Mouse (Mus musculus) left cerebral cortex, adult 2 months (tissue): Measurements from ENCODE around the gene Deup1. TPM values are rescaled to one million over a fixed set of nuclear protein-coding genes. Genes with fewer than 3 reads are reported as not detected.

Experiments
- DNase-seq, 2 experiments: peaks; one replicate each; pipeline ENCODE4 v3.0.0; 2021 to 2022; ENCODE audit warnings: low spot score in 2 of 2, mixed read lengths in 1 of 2; ENCODE audit errors: extremely low spot score in 1 of 2
- H3K27ac ChIP-seq: fragments of 200-600 bp; 2 replicates; pipeline ENCODE4 v1.8.1; 2022
- H3K4me3 ChIP-seq: fragments of 200-600 bp; 2 replicates; pipeline ENCODE4 v1.8.1; 2022
- CTCF ChIP-seq: fragments of 200-600 bp; IDR thresholded peaks from 2 replicates; pipeline ENCODE4 v1.8.1; 2022; ENCODE audit warnings: antibody characterized with exemption, mild to moderate bottlenecking, moderate library complexity
- intact Hi-C: fragments of 180-260 bp; cut with DNase I; formaldehyde crosslinking; loops from one replicate; pipeline ENCODE4 v1.15.1; 2025
- total RNA-seq, 2 experiments: library from RNA; stranded (reverse); gene quantifications; 2 replicates each; pipeline ENCODE4 v1.2.3; 2021

Gene Deup1
- total RNA-seq, 2 experiments from 2014 or later = 0.35 to 0.45 TPM

DNA sequence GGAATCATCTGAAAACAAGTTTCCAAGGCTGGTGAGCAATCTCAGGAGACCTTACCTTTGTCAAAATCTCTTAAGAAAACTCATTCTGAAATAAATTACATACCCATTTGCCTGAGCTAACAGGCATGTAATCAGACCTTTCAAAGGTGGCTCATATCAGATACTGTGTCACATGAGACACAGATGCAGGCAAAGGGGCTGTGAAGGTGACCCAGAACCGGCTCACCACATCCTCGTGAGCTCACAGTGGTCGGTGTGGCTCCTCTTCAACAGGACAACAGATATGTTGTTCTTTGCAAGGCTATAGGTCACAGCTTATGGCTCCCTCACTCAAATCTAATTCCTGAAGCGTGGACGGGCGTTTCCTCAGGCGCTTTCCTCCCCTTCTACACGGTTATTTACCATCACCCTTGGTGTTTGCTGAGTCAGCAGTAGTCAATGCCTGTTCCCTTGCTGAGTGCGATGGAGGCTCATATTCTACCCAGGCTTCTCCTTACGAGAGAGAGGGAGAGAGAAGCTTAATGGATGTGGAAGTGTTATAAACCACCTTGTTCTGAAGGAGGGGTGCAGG lies 8.6 kb downstream of the Deup1 start:
- Histone ChIP-seq H3K4me3 (no peak overlapping the region), H3K27ac (no peak overlapping the region)
- intact Hi-C loops = no loop called here
- DNase-seq = peak in 1 of 2 experiments; percentile 3
- TF ChIP-seq CTCF = no peak

DNA sequence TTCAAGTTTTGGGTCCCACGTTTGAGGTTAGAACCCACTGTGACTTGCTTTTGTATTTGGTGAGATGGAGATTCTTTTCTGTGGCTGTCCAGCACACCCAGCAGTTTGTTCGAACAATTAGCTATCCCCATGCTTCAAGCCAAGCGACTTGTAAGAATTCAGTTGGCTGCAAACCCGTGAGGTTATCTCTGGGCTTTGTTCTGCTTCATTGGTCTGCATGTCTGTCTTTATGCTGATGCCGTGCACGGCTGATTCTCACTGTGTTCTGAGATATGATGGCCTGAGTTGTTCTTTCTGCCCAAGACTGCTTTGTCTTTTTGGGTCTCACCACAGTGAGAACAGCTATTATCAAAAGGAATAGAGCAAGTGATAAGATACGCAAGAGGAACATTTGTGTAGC lies 10.7 kb downstream of the Deup1 start:
- TF ChIP-seq CTCF = no peak
- no peak overlapping the region for H3K27ac ChIP-seq
- DNase-seq = no peak
- intact Hi-C loops = no loop called here
- H3K4me3 ChIP-seq = no peak overlapping the region

DNA sequence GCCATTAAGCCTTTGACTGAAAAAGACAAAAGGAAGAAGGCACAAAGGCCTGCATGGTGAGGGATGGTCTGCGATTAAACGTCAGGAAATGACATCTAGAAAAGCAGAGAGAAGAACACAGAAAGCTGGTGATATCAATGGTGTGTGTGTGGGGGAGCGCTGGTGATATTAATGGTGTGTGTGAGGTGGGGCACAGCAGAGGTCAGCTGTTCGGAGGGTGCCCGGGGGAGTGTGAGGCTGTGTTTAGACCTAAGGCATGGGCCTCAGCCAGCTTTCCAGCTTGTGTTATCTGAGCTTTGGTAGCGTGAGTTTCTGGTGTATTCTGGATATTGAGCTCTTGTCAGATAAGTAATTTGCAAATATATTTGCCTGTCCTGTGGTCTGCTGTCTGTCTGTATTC lies 11.3 kb downstream of the Deup1 start:
- no peak for TF ChIP-seq CTCF
- intact Hi-C loops = no loop called here
- no peak for DNase-seq

DNA sequence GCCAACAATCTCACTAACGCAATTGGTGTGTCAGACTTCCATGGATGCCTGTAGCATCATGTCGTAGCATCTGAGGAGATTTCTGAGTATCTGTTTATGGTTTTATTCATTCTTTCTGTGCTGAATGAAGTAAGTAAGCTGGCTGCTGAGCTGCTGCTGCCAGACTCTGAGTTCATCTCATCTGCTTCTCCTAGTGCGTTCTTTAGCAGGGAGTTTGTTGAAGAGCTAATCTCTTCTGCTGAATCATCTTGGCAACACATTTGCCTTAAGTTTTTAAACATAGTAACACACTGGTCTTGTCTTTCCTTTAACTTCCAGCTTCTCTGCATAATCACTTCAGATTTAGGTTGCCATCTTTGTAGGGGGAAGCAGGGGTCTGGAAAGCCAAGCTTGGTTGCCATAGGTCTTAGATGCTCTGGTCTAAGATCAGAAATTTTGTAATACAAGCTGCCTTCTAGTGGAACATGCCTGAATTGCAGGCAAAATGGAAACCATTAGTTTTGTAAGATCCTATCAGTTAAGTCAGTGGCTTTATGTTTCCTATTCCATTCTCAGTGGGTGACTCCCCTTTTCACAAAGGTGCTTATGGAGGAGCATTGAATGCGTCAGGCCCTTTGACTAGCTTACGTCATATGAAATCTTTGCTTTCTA lies 18.3 kb downstream of the Deup1 start:
- DNase-seq = no peak
- Histone ChIP-seq H3K4me3 (no peak overlapping the region), H3K27ac (no peak overlapping the region)
- intact Hi-C loops = no loop called here
- TF ChIP-seq CTCF = peak; percentile 23

More for the DNA sequence above, 11.3 kb downstream of the Deup1 start:
- Histone ChIP-seq H3K27ac (no peak overlapping the region), H3K4me3 (no peak overlapping the region)

DNA sequence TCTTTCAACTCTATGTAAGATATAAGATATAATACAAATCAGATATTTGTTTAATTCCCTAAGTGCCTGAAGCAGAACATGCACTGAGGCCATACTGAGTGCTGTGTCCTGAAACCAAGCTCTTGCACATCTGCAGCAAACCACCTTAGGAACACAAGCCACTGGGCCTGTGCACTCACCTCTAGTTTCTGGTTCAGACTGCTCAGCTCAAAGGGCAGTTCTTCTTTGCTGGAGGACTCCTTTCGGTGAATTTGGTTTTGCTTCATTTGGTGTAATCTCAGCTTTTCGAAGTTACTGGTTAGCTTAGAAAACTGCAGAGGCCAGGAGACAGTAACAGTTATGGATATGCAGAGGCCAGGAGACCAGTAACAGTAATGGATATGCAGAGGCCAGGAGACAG lies 20.1 kb downstream of the Deup1 start:
- intact Hi-C loops = no loop called here
- H3K27ac ChIP-seq = no peak overlapping the region
- TF ChIP-seq CTCF = no peak
- DNase-seq = no peak
- no peak overlapping the region for H3K4me3 ChIP-seq

DNA sequence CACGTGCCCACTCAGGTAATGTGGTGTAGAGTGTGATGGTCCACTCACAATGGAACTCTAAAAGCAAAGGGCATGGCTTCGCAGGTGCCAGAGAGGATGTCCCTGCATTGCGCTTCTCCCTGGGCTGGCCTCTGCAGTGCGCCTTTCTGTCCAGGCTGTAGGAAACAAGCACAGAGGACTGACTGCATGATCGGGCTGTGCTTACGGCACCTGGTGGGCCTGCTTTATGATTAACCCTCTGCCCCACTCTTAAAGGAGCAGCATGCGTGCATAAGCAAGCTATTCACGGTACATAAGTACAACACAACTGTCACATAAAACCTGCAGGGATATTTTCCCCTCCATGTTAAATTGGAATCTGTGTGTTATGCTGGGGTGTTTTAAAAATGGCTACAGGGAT lies 24.6 kb downstream of the Deup1 start:
- H3K27ac ChIP-seq = no peak overlapping the region
- H3K4me3 ChIP-seq = no peak overlapping the region
- no peak for TF ChIP-seq CTCF
- DNase-seq = no peak
- intact Hi-C loops = no loop called here

DNA sequence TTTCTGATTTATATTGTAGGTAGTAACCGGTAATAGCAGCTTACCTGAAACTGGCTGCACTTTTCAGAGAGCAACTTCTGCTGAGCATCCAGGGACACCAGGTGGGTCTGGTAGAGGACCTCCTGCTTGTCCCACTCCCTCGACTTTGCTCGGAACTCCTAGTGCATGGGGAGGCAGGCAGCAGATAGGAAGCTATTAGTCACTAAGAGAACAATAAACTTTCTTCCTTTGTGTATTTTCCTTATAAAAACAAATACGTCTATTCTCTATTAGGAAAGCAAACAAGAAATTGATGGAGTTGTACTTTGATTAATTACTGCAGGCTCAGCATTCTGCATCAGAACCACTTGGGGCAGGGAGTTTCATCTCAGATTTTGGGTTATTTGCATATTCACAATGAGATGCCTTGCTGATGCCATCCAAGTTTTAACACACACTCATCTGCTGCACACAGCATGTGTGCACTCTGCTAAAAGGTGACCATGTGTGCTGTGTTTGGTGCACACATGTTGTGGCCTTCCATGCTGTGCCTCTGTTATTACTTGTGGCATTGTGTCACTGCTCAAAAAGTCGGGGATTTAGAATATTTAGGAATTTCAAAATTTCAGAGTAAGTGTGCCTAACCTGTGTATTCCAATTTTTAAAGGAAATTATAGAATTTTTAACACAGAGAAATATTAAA lies 26.7 kb downstream of the Deup1 start:
- TF ChIP-seq CTCF = no peak
- no peak for DNase-seq
- intact Hi-C loops = no loop called here
- H3K27ac ChIP-seq = no peak overlapping the region
- no peak overlapping the region for H3K4me3 ChIP-seq

DNA sequence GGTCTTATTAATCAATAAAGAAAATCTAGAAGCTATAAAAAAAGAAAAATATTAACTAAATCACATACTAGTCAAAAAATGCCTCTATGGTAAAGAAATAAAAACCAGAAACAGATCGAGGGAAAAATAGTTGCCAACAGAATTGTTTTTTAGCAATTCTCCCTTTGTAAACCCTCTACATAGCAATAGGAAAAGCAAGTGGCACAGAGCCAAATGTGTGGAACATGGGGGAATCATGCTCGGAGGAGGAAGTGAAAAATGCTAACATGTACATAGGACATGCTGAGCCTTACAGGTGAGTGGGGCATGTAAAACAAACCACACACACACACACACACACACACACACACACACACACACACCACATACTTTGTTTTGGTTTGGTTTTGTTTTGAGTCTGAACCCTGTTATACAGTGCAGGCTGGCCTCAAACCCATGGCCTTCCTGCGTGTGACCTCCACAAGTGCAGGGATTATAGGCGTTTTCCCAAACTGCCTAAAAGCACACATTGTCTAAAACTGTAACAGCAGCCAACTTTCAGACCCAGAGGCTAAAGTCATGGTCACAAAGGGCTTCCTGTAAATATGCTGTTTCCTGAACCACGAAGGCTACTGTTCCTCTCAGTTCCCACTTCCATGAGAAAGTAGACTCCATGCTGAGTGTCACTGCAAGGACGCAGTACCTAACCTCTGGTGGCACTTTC lies 27.4 kb downstream of the Deup1 start:
- TF ChIP-seq CTCF = no peak
- intact Hi-C loops = no loop called here
- Histone ChIP-seq H3K27ac (no peak overlapping the region), H3K4me3 (no peak overlapping the region)
- DNase-seq = no peak

DNA sequence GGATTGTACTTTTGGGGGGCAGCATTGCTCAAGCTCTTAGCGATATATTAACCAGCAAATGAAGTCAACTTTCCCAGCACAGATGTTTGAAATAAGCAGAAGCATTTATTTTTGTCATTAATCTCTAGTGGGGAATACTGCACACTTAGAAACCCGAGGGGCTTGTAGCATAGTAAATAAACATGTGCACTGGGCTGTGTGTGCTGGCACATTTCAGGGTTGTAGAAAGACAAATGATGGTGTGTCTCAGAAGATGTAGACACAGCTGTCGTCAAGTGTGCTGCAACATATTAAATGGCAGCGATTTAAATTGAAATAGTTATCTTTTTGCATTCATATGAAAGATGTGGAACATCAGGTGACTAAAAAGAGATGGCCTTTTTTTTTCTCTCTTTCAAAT lies 31.1 kb downstream of the Deup1 start:
- no peak for TF ChIP-seq CTCF
- intact Hi-C loops = no loop called here
- no peak overlapping the region for H3K4me3 ChIP-seq
- no peak for DNase-seq
- no peak overlapping the region for H3K27ac ChIP-seq

DNA sequence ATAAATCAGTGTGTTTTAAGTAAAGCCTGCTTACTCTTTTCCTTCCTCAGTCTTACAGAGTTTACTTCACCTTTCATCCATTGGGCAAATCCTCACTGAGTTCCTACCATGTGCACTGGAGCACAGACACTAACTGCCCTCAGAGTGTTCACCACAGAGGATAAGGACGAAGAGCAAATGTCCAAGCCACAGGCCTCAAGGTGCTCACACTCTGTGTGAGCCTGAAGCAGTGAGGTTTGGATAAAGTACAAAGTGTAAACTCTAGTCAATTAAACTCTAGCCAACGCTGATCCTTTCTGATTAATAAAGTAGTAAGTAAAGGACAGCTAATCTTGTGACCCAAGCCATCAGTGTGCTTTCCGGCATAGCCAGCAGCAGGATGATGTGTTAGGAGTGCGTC lies 33.6 kb downstream of the Deup1 start:
- Histone ChIP-seq H3K27ac (no peak overlapping the region), H3K4me3 (no peak overlapping the region)
- DNase-seq = no peak
- intact Hi-C loops = no loop called here
- no peak for TF ChIP-seq CTCF

DNA sequence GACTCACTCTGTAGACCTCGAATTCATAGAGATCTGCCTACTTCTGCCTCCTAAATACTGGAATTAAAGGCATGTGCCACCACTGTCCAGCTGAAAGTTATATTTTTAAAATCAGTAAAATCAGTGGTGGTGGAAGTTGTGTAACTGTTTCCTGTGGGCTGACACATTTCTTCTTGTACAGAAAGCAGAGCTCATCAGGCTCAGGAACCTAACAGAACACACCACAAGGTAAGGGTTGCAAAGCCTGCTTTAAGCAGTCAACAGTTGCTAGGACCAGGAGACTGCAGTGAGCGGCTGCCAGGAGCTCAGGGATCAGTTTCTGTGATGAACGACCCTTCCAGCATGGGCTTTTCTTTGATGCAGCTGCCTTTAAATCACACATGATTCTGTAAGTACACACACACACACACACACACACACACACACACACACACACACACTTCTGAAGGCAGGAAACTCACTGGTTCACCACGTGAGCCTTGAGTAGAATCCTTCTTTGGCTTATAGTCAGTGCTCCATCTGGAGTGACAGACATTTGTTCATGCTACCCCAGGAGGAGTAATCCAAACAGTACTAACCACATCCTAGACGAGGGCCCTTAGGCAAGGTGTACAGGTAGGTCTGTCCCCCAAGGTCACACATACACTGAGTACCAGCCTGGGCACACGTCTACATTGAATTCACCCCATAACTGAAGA lies 40.4 kb downstream of the Deup1 start:
- intact Hi-C loops = no loop called here
- no peak overlapping the region for H3K27ac ChIP-seq
- no peak overlapping the region for H3K4me3 ChIP-seq
- TF ChIP-seq CTCF = no peak
- no peak for DNase-seq

DNA sequence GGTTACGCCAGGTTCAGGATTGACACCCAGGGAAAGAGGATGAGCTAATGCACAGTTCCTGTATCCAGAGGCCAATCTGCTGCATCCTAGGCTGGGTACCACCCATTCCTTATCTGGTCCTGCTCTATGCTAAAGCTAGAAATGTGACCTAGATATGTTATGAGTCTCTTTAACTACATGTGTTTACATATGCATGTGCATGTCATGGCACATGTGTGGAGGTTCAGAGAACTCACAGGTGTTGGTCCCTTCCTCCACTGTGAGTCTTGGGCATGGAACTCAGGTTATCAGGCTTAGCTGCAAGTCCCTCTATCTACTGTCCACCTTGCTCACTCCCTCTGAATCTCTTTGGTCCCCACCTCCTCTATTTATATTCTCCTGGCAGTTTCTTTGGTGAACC lies 41.8 kb downstream of the Deup1 start:
- intact Hi-C loops = no loop called here
- no peak for TF ChIP-seq CTCF

More for the DNA sequence above, 41.8 kb downstream of the Deup1 start:
- Histone ChIP-seq H3K27ac (no peak overlapping the region), H3K4me3 (no peak overlapping the region)
- no peak for DNase-seq
